Mouse (Mus musculus): Measurements from ENCODE around the gene Casr. TPM values are rescaled to one million over a fixed set of nuclear protein-coding genes. Genes with fewer than 3 reads are reported as not detected.

Casr gene
- polyA plus RNA-seq, 1 experiment from 2014 or later: 0.18 TPM

- Histone ChIP-seq H3K4me1 (no peaks in the 10 kb centered on the region), H3K4me3 (replicated peaks) (no peak overlapping the region), H3K27me3 (no peaks in the 10 kb centered on the region), H3K9ac (no peak overlapping the region), H3K36me3 (replicated peaks) (no peaks in the 10 kb centered on the region), H3K9me3 (no peaks in the 10 kb centered on the region), H3K27ac (no peak overlapping the region), H3K4me2 (no peak overlapping the region)
- WGBS: 71% methylated on average over 4 of the region's 4 CpGs
- no peak for ATAC-seq (ENCODE audit: low FRiP score)
Measured at GRCm38 (mm10) chr16:36505913-36506312, 56.0 kb downstream of the Casr start.

DNA sequence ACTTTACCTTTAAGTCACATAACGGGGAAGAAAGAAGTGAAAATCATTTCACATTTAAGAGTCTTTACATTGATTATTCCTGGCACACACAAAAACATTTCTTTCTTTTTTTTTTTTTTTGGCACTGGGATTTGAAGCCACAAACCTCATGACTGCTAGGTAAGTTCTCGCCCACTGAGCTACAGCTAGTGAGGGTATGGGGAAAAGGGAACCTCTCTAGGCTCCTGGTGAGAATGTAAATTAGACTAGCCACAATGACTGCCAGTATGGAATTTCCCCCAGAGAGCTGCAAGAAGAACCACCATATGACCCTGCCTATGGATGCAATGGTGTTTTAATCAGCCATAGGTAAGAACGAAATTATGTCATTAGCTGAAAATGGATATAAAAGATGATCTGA, 56.8 kb downstream of the Casr start:
- Histone ChIP-seq H3K4me1 (no peaks in the 10 kb centered on the region), H3K9me3 (no peaks in the 10 kb centered on the region), H3K4me2 (no peak overlapping the region), H3K36me3 (replicated peaks) (no peaks in the 10 kb centered on the region), H3K4me3 (replicated peaks) (no peak overlapping the region), H3K27me3 (no peaks in the 10 kb centered on the region), H3K27ac (no peak overlapping the region), H3K9ac (no peak overlapping the region)
- 86% methylated on average over 3 of the region's 3 CpGs for WGBS
- ATAC-seq (ENCODE audit: low FRiP score): no peak

- WGBS: 85% methylated on average over 2 of the region's 2 CpGs
- Histone ChIP-seq H3K4me3 (replicated peaks) (no peak overlapping the region), H3K4me2 (no peak overlapping the region), H3K27ac (no peak overlapping the region), H3K9me3 (no peaks in the 10 kb centered on the region), H3K27me3 (no peaks in the 10 kb centered on the region), H3K4me1 (no peaks in the 10 kb centered on the region), H3K36me3 (replicated peaks) (no peaks in the 10 kb centered on the region), H3K9ac (no peak overlapping the region)
- no peak for ATAC-seq (ENCODE audit: low FRiP score)
Measured at GRCm38 (mm10) chr16:36502286-36502685, 59.7 kb downstream of the Casr start.

GRCm38 (mm10) chr16:36492420-36492819, 69.5 kb downstream of the Casr start:
- Histone ChIP-seq H3K9me3 (no peaks in the 10 kb centered on the region), H3K36me3 (replicated peaks) (no peaks in the 10 kb centered on the region), H3K4me2 (no peak overlapping the region), H3K4me3 (replicated peaks) (no peak overlapping the region), H3K4me1 (no peaks in the 10 kb centered on the region), H3K9ac (no peak overlapping the region), H3K27me3 (no peaks in the 10 kb centered on the region), H3K27ac (no peak overlapping the region)
- WGBS: 94% methylated on average over 1 of the region's 1 CpGs
- ATAC-seq (ENCODE audit: low FRiP score): no peak

DNA sequence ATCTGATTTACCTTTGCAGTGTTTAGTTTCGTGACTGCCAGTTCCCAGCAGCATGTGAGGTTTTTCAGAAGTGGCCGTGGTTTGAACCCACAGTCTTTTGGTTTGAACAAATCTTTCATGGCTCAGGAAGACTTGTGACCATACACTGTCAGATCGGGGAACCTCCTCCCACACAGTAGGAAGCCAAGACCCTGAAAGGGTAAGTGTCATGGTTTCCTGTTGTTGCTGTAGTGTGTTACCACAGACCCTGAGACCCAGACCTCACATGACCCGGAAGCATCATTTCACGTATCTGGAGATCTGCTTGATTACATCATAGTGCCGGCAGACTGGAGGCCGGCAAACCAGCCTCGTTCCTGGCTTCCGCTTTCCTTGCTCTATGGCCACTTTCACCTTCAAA, 85.1 kb downstream of the Casr start:
- Histone ChIP-seq H3K27me3 (no peaks in the 10 kb centered on the region), H3K36me3 (replicated peaks) (no peaks in the 10 kb centered on the region), H3K9me3 (no peaks in the 10 kb centered on the region), H3K4me1 (no peaks in the 10 kb centered on the region), H3K9ac (no peak overlapping the region), H3K27ac (no peak overlapping the region), H3K4me3 (replicated peaks) (no peak overlapping the region), H3K4me2 (no peak overlapping the region)
- WGBS: 87% methylated on average over 9 of the region's 9 CpGs
- no peak for ATAC-seq (ENCODE audit: low FRiP score)

DNA sequence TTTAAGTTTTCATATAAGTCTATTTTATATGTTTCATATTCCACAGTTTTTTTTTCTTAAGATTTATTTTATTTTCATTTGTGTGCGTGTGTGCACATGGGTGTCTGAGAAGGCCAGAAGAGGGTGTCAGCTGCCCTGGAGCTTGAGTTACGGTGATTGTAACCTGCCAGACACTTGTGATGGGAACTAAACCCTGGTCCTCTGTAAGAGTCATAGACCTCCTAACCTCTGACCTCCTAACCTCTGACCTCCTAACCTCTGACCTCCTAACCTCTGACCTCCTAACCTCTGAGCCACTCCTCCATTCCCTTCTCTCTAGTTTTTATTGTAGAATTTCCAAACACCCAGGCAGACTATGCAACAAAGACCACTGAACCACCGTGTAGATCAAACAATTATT, 86.4 kb downstream of the Casr start:
- H3K27ac ChIP-seq: no peak overlapping the region
- ATAC-seq (ENCODE audit: low FRiP score): no peak

GRCm38 (mm10) chr16:36474849-36475248, 87.1 kb downstream of the Casr start:
- Histone ChIP-seq H3K27me3 (no peaks in the 10 kb centered on the region), H3K9me3 (no peaks in the 10 kb centered on the region), H3K4me1 (peaks cover 7% of the 10 kb centered on the region; the same call in 1 of the 2 replicates), H3K4me3 (replicated peaks) (no peak overlapping the region), H3K9ac (no peak overlapping the region), H3K27ac (no peak overlapping the region), H3K36me3 (replicated peaks) (no peaks in the 10 kb centered on the region), H3K4me2 (no peak overlapping the region)
- no peak for ATAC-seq (ENCODE audit: low FRiP score)
- 83% methylated on average over 2 of the region's 2 CpGs for WGBS

More for the DNA sequence above, 86.4 kb downstream of the Casr start:
- H3K4me2 ChIP-seq: no peak overlapping the region
- no peak overlapping the region for H3K4me3 ChIP-seq (replicated peaks)
- H3K4me1 ChIP-seq: peaks cover 5% of the 10 kb centered on the region; the same call in 1 of the 2 replicates
- no peaks in the 10 kb centered on the region for H3K36me3 ChIP-seq (replicated peaks)
- 89% methylated on average over 3 of the region's 3 CpGs for WGBS
- no peak overlapping the region for H3K9ac ChIP-seq
- no peaks in the 10 kb centered on the region for H3K27me3 ChIP-seq
- no peaks in the 10 kb centered on the region for H3K9me3 ChIP-seq

- Histone ChIP-seq H3K36me3 (replicated peaks) (no peaks in the 10 kb centered on the region), H3K27me3 (no peaks in the 10 kb centered on the region), H3K9ac (no peak overlapping the region), H3K4me3 (replicated peaks) (no peak overlapping the region), H3K27ac (no peak overlapping the region), H3K4me1 (peaks cover 7% of the 10 kb centered on the region; the same call in 1 of the 2 replicates), H3K4me2 (no peak overlapping the region), H3K9me3 (no peaks in the 10 kb centered on the region)
- 51% methylated on average over 17 of the region's 17 CpGs for WGBS
- ATAC-seq (ENCODE audit: low FRiP score): peak; percentile 44; the same call in 1 of the 2 replicates
Measured at GRCm38 (mm10) chr16:36473217-36474216, 88.4 kb downstream of the Casr start.

DNA sequence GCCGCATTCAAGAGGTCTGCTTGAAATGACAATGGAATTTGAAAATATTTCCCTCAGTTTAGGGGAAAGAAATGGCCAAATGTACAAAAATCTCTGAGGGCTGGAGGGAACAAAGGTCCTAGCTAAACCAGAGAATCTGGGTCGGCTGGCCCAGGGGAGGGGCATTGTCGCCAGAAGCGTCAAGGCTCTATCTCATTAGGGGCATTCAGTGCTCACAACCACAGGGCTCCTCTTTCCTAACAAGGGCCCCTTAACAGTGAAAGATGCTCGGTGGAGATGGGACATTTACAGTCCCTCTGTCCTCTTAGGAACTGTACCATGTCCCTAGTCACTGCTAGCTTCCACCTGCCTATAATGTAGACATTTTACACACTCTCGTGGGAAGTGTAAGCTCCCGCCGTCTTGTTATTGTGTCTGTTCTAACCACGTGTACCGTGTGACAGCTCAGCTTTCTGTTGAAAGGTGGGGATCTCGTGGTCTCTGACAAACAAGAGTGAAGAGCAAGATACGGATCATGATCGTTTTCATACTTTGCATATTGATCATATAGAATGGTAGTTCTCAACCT, 90.8 kb downstream of the Casr start:
- H3K9ac ChIP-seq: no peak overlapping the region
- no peak overlapping the region for H3K27ac ChIP-seq
- peaks cover 7% of the 10 kb centered on the region; the same call in 1 of the 2 replicates for H3K4me1 ChIP-seq
- no peaks in the 10 kb centered on the region for H3K27me3 ChIP-seq
- WGBS: 45% methylated on average over 13 of the region's 13 CpGs
- no peak for ATAC-seq (ENCODE audit: low FRiP score)
- no peak overlapping the region for H3K4me2 ChIP-seq
- no peaks in the 10 kb centered on the region for H3K36me3 ChIP-seq (replicated peaks)
- no peak overlapping the region for H3K4me3 ChIP-seq (replicated peaks)
- no peaks in the 10 kb centered on the region for H3K9me3 ChIP-seq

GRCm38 (mm10) chr16:36469955-36470478, 91.9 kb downstream of the Casr start:
- Histone ChIP-seq H3K4me3 (replicated peaks) (no peak overlapping the region), H3K9ac (no peak overlapping the region), H3K9me3 (no peaks in the 10 kb centered on the region), H3K27me3 (no peaks in the 10 kb centered on the region), H3K4me1 (peaks cover 7% of the 10 kb centered on the region; the same call in 1 of the 2 replicates), H3K4me2 (no peak overlapping the region), H3K36me3 (replicated peaks) (no peaks in the 10 kb centered on the region), H3K27ac (no peak overlapping the region)
- WGBS: 11% methylated on average over 2 of the region's 2 CpGs
- ATAC-seq (ENCODE audit: low FRiP score): no peak

DNA sequence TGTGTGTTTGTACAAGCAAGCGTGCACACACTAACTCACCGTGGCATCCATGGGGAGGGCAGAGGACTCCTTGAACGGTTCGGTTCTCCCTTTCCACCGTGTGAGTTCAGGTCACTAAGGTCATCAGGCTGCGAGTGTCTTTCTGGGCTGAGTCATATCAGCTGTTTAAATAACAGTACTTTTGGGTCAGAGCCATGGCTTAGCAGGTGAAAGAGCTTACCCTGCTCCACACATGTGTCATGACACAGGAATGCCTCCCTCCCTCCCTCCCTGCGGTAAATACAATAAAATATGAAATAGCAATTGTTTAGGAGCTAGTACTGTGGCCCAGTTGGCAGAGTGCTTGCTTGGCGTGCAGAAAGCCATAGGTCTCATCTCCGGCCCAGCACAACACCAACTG, 92.6 kb downstream of the Casr start:
- H3K27me3 ChIP-seq: no peaks in the 10 kb centered on the region
- no peaks in the 10 kb centered on the region for H3K36me3 ChIP-seq (replicated peaks)
- ATAC-seq (ENCODE audit: low FRiP score): no peak
- peaks cover 7% of the 10 kb centered on the region; the same call in 1 of the 2 replicates for H3K4me1 ChIP-seq
- no peak overlapping the region for H3K9ac ChIP-seq
- 90% methylated on average over 9 of the region's 9 CpGs for WGBS
- no peak overlapping the region for H3K4me3 ChIP-seq (replicated peaks)
- H3K4me2 ChIP-seq: no peak overlapping the region
- H3K27ac ChIP-seq: no peak overlapping the region
- no peaks in the 10 kb centered on the region for H3K9me3 ChIP-seq

DNA sequence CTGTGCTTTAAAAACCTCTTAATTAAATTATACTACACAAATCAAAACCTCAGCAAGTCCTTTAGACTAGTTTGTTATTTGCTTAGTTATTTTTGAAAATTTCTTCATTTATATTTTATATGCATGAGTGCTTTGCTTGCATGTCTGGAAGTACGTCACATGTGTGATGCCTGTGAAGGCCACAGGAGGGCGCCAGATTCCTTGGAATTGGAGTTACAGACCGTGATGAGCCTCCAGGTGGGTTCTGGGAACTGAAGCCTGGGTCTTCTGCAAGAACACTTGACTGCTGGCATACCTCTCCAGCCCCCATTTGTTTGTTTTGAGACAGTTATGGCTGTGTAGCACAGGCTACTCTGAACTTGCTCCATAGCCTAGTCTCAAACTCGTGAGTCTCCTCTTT, 93.1 kb downstream of the Casr start:
- Histone ChIP-seq H3K4me1 (peaks cover 7% of the 10 kb centered on the region; the same call in 1 of the 2 replicates), H3K4me2 (no peak overlapping the region), H3K27ac (no peak overlapping the region), H3K27me3 (no peaks in the 10 kb centered on the region), H3K4me3 (replicated peaks) (no peak overlapping the region), H3K9me3 (no peaks in the 10 kb centered on the region), H3K36me3 (replicated peaks) (no peaks in the 10 kb centered on the region), H3K9ac (no peak overlapping the region)
- no peak for ATAC-seq (ENCODE audit: low FRiP score)
- WGBS: 71% methylated on average over 4 of the region's 4 CpGs

All from forebrain, embryonic 12.5 days (tissue).